Mouse (Mus musculus) urinary bladder, postnatal 36 days (tissue): ENCODE data around the gene Acp5.

Experiments
- DNase-seq, 2 experiments: peaks; one replicate each; pipeline ENCODE4 v3.0.0; 2022; ENCODE audit warnings: low spot score in 2 of 2, mixed read lengths in 1 of 2

Acp5 gene

GRCm38 (mm10) chr9:22139746-22140145 lies 4.2 kb upstream of the Acp5 start:
- DNase-seq = no peak

- DNase-seq = no peak
Observed at GRCm38 (mm10) chr9:22138480-22138879, 3.0 kb upstream of the Acp5 start.

- DNase-seq = no peak
Observed at GRCm38 (mm10) chr9:22136765-22137547, 1.4 kb upstream of the Acp5 start.

- peak in 1 of 2 experiments; percentile 38 for DNase-seq
Observed at GRCm38 (mm10) chr9:22134988-22135643, 395 bp downstream of the Acp5 start.

- DNase-seq = no peak
Observed at GRCm38 (mm10) chr9:22134246-22134890, 1.1 kb downstream of the Acp5 start.

- DNase-seq = no peak
Observed at GRCm38 (mm10) chr9:22132220-22132619, 3.3 kb downstream of the Acp5 start.

GRCm38 (mm10) chr9:22131226-22131981 lies 4.1 kb downstream of the Acp5 start:
- peak; percentile 16 to 49 for DNase-seq

- DNase-seq = no peak
Observed at GRCm38 (mm10) chr9:22125246-22126027, 10.1 kb downstream of the Acp5 start.

- DNase-seq = no peak
Observed at GRCm38 (mm10) chr9:22124169-22124568, 11.3 kb downstream of the Acp5 start.

- DNase-seq = no peak
Observed at GRCm38 (mm10) chr9:22123069-22123609, 12.4 kb downstream of the Acp5 start.

GRCm38 (mm10) chr9:22122005-22122404 lies 13.5 kb downstream of the Acp5 start:
- DNase-seq = no peak

- no peak for DNase-seq
Observed at GRCm38 (mm10) chr9:22121545-22121944, 14.0 kb downstream of the Acp5 start.

- no peak for DNase-seq
Observed at GRCm38 (mm10) chr9:22119543-22119942, 16.0 kb downstream of the Acp5 start.

GRCm38 (mm10) chr9:22117754-22118456 lies 17.6 kb downstream of the Acp5 start:
- DNase-seq = peak; percentile 26 to 50

GRCm38 (mm10) chr9:22116740-22117426 lies 18.6 kb downstream of the Acp5 start, which contains the start of gene Elof1:
Gene Elof1 (minus strand): TSS chr9:22117172.
- DNase-seq = peak; percentile 92 to 93

GRCm38 (mm10) chr9:22116086-22116485 lies 19.4 kb downstream of the Acp5 start:
- no peak for DNase-seq

- DNase-seq = no peak
Observed at GRCm38 (mm10) chr9:22115635-22116034, 19.9 kb downstream of the Acp5 start.

GRCm38 (mm10) chr9:22108194-22108593 lies 27.3 kb downstream of the Acp5 start:
- DNase-seq = no peak

GRCm38 (mm10) chr9:22099922-22100321 lies 35.6 kb downstream of the Acp5 start:
- no peak for DNase-seq
